Mouse (Mus musculus): ENCODE data around the gene Akr1c18. TPM values are rescaled to one million over a fixed set of nuclear protein-coding genes. Genes with fewer than 3 reads are reported as not detected.
"Not testable (repeated sequence)": the region's sequence is repeated elsewhere in the genome, so short reads cannot be mapped to it uniquely, and the experiment has no call there.

Akr1c18 gene
- not detected in 2 replicates for total RNA-seq (2014; rRNA removed)
- polyA plus RNA-seq (2015; fragmentation: Nextera tagmentation; extraction: Ambion mirVana): not detected in 2 replicates

DNA sequence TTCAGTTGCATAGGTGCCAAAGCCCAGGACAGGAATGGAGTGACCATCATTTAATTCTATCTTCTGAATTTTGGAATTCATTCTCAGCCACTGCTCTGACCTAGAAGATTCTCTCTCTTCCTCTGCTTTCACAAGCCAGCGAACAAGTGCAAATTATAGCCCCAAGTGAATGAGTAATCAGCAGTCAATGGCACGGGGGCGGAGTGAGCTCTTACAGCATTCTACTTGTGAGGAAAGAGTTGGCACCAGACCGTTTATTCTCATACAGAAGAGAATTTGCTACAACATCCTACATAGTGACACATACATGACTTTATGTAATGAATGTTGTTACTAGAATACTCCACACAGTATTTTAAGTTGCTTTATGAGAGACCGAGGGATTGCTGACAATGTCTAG lies at the start of gene Akr1c18:
TSS of gene Akr1c18 (minus strand) at position 137 of the 400 bp plus-strand sequence.
- Histone ChIP-seq H3K27ac (ENCODE audit: low read depth, low read length) (no peak within 1 kb of the TSS), H3K9me3 (ENCODE audit: low read length) (no peaks in the 10 kb centered on the region), H3K4me3 (ENCODE audit: low read depth, low read length) (no peak within 1 kb of the TSS), H3K27me3 (ENCODE audit: insufficient read depth, low read length) (no peaks in the 10 kb centered on the region), H3K36me3 (ENCODE audit: insufficient read depth, low read length) (no peaks in the 10 kb centered on the region), H3K4me2 (ENCODE audit: low read depth, low read length, poor library complexity, severe bottlenecking) (no peak within 1 kb of the TSS), H3K4me1 (ENCODE audit: insufficient read depth, low read length) (no peaks in the 10 kb centered on the region), H3K9ac (replicated peaks; ENCODE audit: low read length, poor library complexity, severe bottlenecking) (no peak within 1 kb of the TSS)
- DNase-seq (ENCODE audit: low spot score) (no peak), ATAC-seq (ENCODE audit: low FRiP score) (no peak)
- TF ChIP-seq CTCF (IDR thresholded peaks at IDR 0.05): no peak
- WGBS: 73% methylated on average over 5 of the region's 5 CpGs

DNA sequence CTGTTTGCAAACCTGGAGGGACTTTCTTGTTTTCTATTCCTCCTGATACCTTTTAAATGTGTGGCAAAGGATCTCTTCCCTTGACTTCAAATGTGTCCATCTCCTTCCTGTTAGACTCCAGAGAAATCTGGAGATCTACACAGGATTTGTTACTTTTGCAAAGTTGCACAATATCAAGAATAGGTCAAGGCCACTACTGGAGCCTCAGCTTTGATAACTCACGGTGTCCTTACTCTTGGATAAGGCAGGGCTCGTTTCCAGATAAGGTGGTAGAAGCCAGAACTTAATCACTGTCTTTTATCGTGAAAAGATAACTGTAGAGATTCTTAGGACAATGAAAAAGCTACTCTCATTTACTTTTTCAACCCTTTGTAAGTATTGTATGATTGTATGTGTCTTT lies 42.1 kb upstream of the Akr1c18 start:
- Histone ChIP-seq H3K4me3 (ENCODE audit: low read depth, low read length) (no peak overlapping the region), H3K27me3 (ENCODE audit: insufficient read depth, low read length) (no peaks in the 10 kb centered on the region), H3K36me3 (ENCODE audit: insufficient read depth, low read length) (no peaks in the 10 kb centered on the region), H3K27ac (ENCODE audit: low read depth, low read length) (no peak overlapping the region), H3K4me1 (ENCODE audit: insufficient read depth, low read length) (no peaks in the 10 kb centered on the region), H3K9ac (replicated peaks; ENCODE audit: low read length, poor library complexity, severe bottlenecking) (no peak overlapping the region), H3K9me3 (ENCODE audit: low read length) (no peaks in the 10 kb centered on the region), H3K4me2 (ENCODE audit: low read depth, low read length, poor library complexity, severe bottlenecking) (no peak overlapping the region)
- DNase-seq (ENCODE audit: low spot score) (no peak), ATAC-seq (ENCODE audit: low FRiP score) (no peak)
- 83% methylated on average over 3 of the region's 3 CpGs for WGBS
- TF ChIP-seq CTCF (IDR thresholded peaks at IDR 0.05): no peak

DNA sequence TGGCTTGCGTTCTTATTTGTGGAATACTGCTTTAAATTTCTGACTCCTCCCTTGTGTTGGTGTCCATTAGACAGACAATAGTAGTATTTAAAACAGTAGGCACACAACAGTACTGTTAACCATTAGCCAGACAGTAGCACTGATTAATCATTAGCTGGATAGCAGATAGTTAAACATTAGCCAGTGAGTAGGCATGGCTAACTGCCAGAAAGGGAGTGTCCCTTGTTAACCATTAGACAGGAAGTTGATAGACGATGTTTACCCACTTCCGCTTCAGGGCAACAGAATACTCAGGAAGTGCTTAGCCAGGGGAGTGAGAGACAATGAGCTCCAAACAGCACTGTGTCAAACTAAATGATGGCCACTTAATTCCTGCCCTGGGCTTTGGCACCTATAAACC lies 40.5 kb upstream of the Akr1c18 start, which contains the start of gene Akr1c13:
TSS of gene Akr1c13 (plus strand) at position 247 of the 400 bp plus-strand sequence.
- Histone ChIP-seq H3K4me1 (ENCODE audit: insufficient read depth, low read length) (no peaks in the 10 kb centered on the region), H3K9ac (replicated peaks; ENCODE audit: low read length, poor library complexity, severe bottlenecking) (no peak within 1 kb of the TSS), H3K27me3 (ENCODE audit: insufficient read depth, low read length) (no peaks in the 10 kb centered on the region), H3K9me3 (ENCODE audit: low read length) (no peaks in the 10 kb centered on the region), H3K4me3 (ENCODE audit: low read depth, low read length) (no peak within 1 kb of the TSS), H3K4me2 (ENCODE audit: low read depth, low read length, poor library complexity, severe bottlenecking) (no peak within 1 kb of the TSS), H3K36me3 (ENCODE audit: insufficient read depth, low read length) (no peaks in the 10 kb centered on the region), H3K27ac (ENCODE audit: low read depth, low read length) (no peak within 1 kb of the TSS)
- TF ChIP-seq CTCF (IDR thresholded peaks at IDR 0.05): no peak
- DNase-seq (ENCODE audit: low spot score) (peak; percentile 30), ATAC-seq (ENCODE audit: low FRiP score) (no peak)
- 82% methylated on average over 3 of the region's 3 CpGs for WGBS

DNA sequence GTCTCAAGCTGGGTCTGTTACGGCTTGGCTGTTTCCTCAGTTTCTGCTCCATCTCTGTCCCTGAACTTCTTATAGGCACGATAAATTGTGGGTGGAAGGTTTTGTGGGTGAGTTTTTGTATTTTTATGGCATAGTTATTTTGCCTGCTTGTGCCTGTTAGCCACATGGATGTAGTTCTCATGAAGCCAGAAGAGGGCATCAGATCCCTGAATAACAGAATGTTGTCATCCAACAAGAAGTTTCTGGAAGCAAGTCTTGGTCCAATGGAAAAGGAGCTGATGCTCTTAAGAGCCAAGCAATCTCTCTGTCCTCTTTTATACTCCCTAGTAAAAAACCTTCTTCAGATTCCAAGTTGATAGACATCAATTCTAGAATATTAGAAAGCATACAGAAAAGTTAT lies 37.7 kb upstream of the Akr1c18 start:
- H3K27ac ChIP-seq (ENCODE audit: low read depth, low read length): no peak overlapping the region
- no peaks in the 10 kb centered on the region for H3K36me3 ChIP-seq (ENCODE audit: insufficient read depth, low read length)
- H3K4me2 ChIP-seq (ENCODE audit: low read depth, low read length, poor library complexity, severe bottlenecking): no peak overlapping the region
- peak; percentile 63 for TF ChIP-seq CTCF (IDR thresholded peaks at IDR 0.05)
- H3K4me3 ChIP-seq (ENCODE audit: low read depth, low read length): no peak overlapping the region
- 89% methylated on average over 2 of the region's 2 CpGs for WGBS
- H3K27me3 ChIP-seq (ENCODE audit: insufficient read depth, low read length): no peaks in the 10 kb centered on the region
- no peak for ATAC-seq (ENCODE audit: low FRiP score)
- peak; percentile 35 for DNase-seq (ENCODE audit: low spot score)
- H3K4me1 ChIP-seq (ENCODE audit: insufficient read depth, low read length): no peaks in the 10 kb centered on the region
- no peak overlapping the region for H3K9ac ChIP-seq (replicated peaks; ENCODE audit: low read length, poor library complexity, severe bottlenecking)
- H3K9me3 ChIP-seq (ENCODE audit: low read length): no peaks in the 10 kb centered on the region

DNA sequence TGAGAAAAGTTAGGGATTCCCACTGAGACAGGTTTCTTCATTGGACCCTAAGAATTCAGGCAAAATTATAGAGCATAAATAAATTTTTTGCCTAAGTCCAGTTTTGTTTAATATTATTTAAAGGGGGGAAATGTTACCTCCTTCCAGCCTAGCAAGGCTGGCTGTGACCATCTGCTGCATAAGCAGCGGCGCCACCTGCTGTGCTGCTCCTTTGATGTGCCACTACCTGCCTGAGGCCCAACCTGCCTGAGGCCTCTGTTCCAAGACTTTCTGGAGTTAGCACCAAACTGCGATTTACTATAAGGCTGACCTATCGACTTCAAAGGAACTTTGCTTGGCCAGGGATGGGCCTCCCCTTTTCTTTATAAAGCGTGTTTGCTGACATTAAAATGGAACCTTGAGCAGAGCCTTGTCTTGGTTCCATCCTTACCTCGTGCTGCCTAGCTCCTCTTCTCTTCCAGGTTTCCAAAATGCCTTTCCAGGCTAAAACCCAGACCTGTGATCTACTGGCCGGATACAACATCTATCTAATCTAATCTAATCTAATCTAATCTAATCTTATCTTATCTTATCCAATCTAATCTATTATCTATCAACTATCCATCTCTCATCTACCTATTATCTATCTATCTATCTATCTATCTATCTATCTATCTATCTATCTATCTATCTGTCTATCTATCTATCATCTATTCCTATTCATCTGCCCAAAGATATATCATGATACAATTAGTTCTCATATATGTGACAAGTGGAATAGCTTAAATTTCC lies 36.4 kb upstream of the Akr1c18 start:
- H3K27me3 ChIP-seq (ENCODE audit: insufficient read depth, low read length); ATAC-seq (ENCODE audit: low FRiP score); H3K27ac ChIP-seq (ENCODE audit: low read depth, low read length); DNase-seq (ENCODE audit: low spot score); H3K9me3 ChIP-seq (ENCODE audit: low read length); H3K36me3 ChIP-seq (ENCODE audit: insufficient read depth, low read length); H3K4me3 ChIP-seq (ENCODE audit: low read depth, low read length); H3K4me1 ChIP-seq (ENCODE audit: insufficient read depth, low read length); H3K4me2 ChIP-seq (ENCODE audit: low read depth, low read length, poor library complexity, severe bottlenecking); H3K9ac ChIP-seq (replicated peaks; ENCODE audit: low read length, poor library complexity, severe bottlenecking): not testable (repeated sequence)
- TF ChIP-seq CTCF (IDR thresholded peaks at IDR 0.05): peak; percentile 12; the same call in 1 of the 2 replicates
- WGBS: 82% methylated on average over 7 of the region's 7 CpGs

DNA sequence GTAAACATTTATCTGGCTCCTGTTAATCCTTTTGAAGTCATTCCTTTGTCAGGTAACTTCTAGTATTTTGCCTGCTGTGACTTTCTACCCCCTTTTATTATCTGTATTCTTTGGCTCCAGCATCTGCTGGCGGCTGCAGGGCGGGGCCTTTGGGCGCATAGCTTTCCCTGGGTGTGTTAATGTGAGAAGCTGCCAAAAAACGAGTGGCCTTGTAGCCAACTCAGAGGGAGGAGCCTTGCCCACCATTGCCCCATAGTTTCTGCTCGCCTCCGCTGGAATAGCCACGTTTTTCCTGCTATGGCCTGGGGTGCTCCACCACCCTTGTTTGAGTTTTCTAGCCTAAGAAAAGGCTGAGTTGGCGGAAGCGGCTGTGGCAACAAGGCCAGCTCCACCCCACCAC lies 32.7 kb upstream of the Akr1c18 start:
- no peak for TF ChIP-seq CTCF (IDR thresholded peaks at IDR 0.05)
- WGBS: 60% methylated on average over 9 of the region's 9 CpGs
- Histone ChIP-seq H3K4me3 (ENCODE audit: low read depth, low read length) (no peak overlapping the region), H3K4me2 (ENCODE audit: low read depth, low read length, poor library complexity, severe bottlenecking) (no peak overlapping the region), H3K27ac (ENCODE audit: low read depth, low read length) (no peak overlapping the region), H3K36me3 (ENCODE audit: insufficient read depth, low read length) (no peaks in the 10 kb centered on the region), H3K27me3 (ENCODE audit: insufficient read depth, low read length) (no peaks in the 10 kb centered on the region), H3K9ac (replicated peaks; ENCODE audit: low read length, poor library complexity, severe bottlenecking) (no peak overlapping the region), H3K9me3 (ENCODE audit: low read length) (no peaks in the 10 kb centered on the region), H3K4me1 (ENCODE audit: insufficient read depth, low read length) (no peaks in the 10 kb centered on the region)
- no peak for DNase-seq (ENCODE audit: low spot score)
- no peak for ATAC-seq (ENCODE audit: low FRiP score)

DNA sequence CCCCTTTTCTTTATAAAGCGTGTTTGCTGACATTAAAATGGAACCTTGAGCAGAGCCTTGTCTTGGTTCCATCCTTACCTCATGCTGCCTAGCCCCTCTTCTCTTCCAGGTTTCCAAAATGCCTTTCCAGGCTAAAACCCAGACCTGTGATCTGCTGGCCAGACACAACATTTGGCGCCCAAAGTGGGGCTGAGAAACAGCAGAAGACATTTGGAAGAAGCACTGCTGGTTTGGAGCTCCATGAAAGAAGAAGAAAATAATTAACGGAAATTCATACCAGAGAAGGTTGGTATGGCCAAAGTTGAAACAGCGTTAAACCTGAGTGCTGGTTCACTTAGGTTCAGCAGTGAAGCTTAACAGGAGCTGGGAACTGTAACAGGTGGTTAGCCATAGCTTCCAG lies 30.9 kb upstream of the Akr1c18 start:
- DNase-seq (ENCODE audit: low spot score); ATAC-seq (ENCODE audit: low FRiP score); H3K9ac ChIP-seq (replicated peaks; ENCODE audit: low read length, poor library complexity, severe bottlenecking); H3K27me3 ChIP-seq (ENCODE audit: insufficient read depth, low read length); H3K4me2 ChIP-seq (ENCODE audit: low read depth, low read length, poor library complexity, severe bottlenecking); H3K36me3 ChIP-seq (ENCODE audit: insufficient read depth, low read length); H3K27ac ChIP-seq (ENCODE audit: low read depth, low read length); H3K9me3 ChIP-seq (ENCODE audit: low read length); H3K4me3 ChIP-seq (ENCODE audit: low read depth, low read length); H3K4me1 ChIP-seq (ENCODE audit: insufficient read depth, low read length): not testable (repeated sequence)
- 95% methylated on average over 4 of the region's 4 CpGs for WGBS
